Mouse (Mus musculus): Measurements from ENCODE around the gene Dtnbp1.

DNA sequence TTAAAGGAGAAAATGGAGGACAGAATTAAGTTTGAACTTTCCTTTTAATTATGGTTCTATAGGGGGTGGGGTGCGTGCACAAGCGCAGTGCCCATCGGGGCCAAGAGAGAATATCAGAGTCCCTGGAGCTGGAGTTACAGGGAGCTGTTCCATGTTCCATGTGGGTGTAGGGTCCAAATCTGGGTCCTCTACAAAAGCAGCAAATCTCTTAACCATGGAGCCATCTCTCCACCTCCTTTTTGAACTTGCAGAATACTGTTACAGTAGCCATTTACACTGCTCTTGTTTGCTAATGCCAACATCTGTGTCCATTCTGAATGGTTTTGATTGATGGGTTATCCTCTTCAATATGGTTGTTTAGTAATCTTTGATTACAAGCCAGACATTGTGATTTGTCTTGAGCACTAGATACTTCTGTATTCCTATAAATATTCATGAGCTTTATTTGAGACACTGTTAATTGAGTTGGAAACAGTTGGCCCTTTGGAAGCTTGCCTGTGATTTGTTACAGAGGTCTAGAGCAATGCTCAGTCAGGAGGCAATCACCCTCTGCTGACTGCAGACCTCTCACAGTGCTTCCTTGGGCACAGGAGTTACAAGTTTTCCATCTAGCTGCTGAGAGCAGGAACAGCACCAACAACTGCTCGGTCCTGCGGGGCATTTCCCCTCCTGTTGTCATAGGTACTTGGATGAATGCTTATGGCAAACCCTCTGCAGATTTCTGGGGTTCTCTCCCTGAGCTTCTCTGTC is 41.2 kb downstream of the Dtnbp1 start:
- TF ChIP-seq POU5F1 (IDR thresholded peaks at IDR 0.05; ENCODE audit: borderline replicate concordance, low read length): no peak
- TF ChIP-seq CTCF (conservative IDR thresholded peaks at IDR 0.05; ENCODE audit: low read length): no peak
- no peak for TF ChIP-seq NANOG (IDR thresholded peaks at IDR 0.05; ENCODE audit: borderline replicate concordance, low read length)

Measured in E14TG2a.4 (cell line).